Mouse (Mus musculus) lung, postnatal 0 days (tissue): ENCODE data around the gene Fst. TPM values are rescaled to one million over a fixed set of nuclear protein-coding genes. Genes with fewer than 3 reads are reported as not detected.

Experiments used
- ATAC-seq: fragments of 200-750 bp; cut with Nextera tagmentation; 2 replicates; pipeline ENCODE4 v1.8.0; 2017; ENCODE audit warnings: moderate library complexity
- DNase-seq: peaks from one replicate; pipeline ENCODE4 v3.0.0-alpha.2; 2016; ENCODE audit warnings: low spot score
- H3K27ac ChIP-seq: fragments of 300-500 bp; sonication (generic); 2 replicates; pipeline ENCODE4 v1.5.1; 2014; ENCODE audit warnings: antibody characterized with exemption, mild to moderate bottlenecking, low read length, mixed read lengths
- H3K27me3 ChIP-seq: fragments of 300-500 bp; sonication (generic); replicated peaks from 2 replicates; pipeline ENCODE4 v1.6.1; 2014; ENCODE audit warnings: low read length, mixed read lengths; ENCODE audit not compliant: insufficient read depth
- H3K36me3 ChIP-seq: fragments of 300-500 bp; sonication (generic); 2 replicates; pipeline ENCODE4 v1.6.1; 2014; ENCODE audit warnings: low read length, mixed read lengths; ENCODE audit not compliant: insufficient read depth
- H3K4me1 ChIP-seq: fragments of 300-500 bp; sonication (generic); 2 replicates; pipeline ENCODE4 v1.6.1; 2014; ENCODE audit warnings: antibody characterized with exemption, low read depth, low read length, mixed read lengths; ENCODE audit not compliant: insufficient read depth
- H3K4me2 ChIP-seq: fragments of 300-500 bp; sonication (generic); replicated peaks from 2 replicates; pipeline ENCODE4 v1.6.1; 2014; ENCODE audit warnings: low read depth, mild to moderate bottlenecking, low read length, moderate library complexity, mixed read lengths
- H3K4me3 ChIP-seq: fragments of 300-500 bp; sonication (generic); 2 replicates; pipeline ENCODE4 v1.5.1; 2014; ENCODE audit warnings: low read depth, low read length
- H3K9ac ChIP-seq: fragments of 300-500 bp; sonication (generic); replicated peaks from 2 replicates; pipeline ENCODE4 v1.6.1; 2014; ENCODE audit warnings: low read depth, mild to moderate bottlenecking
- H3K9me3 ChIP-seq: fragments of 300-500 bp; sonication (generic); 2 replicates; pipeline ENCODE4 v1.6.1; 2016; ENCODE audit warnings: low read length, mixed read lengths
- CTCF ChIP-seq: IDR thresholded peaks from 2 replicates; pipeline ENCODE4 v1.5.1; 2016; ENCODE audit warnings: antibody characterized with exemption, mild to moderate bottlenecking
- EP300 ChIP-seq: IDR thresholded peaks from 2 replicates; pipeline ENCODE4 v1.6.1; 2016; ENCODE audit warnings: antibody characterized with exemption, mild to moderate bottlenecking, control low read depth
- WGBS: fragments of 180-500 bp; shearing (Covaris S2); extraction: QIAGEN DNeasy Blood & Tissue Kit; methylation state at CpG from one replicate; pipeline ENCODE4 v1.1.7; 2014; 5-methylcytosine and 5-hydroxymethylcytosine counted together
- polyA plus RNA-seq: library from polyadenylated mRNA; unstranded; fragments of >200 nt; fragmentation: Nextera tagmentation; extraction: Ambion mirVana; gene quantifications from 2 replicates; pipeline ENCODE4 v1.2.1, GENCODE M21; 2015

Fst gene
- polyA plus RNA-seq, 1 experiment from 2014 or later = 4.5 TPM

- 94% methylated on average over 5 of the region's 5 CpGs for WGBS
Measured at GRCm38 (mm10) chr13:114425230-114425629, 33.5 kb downstream of the Fst start.

GRCm38 (mm10) chr13:114420235-114420634 lies 38.5 kb downstream of the Fst start:
- Histone ChIP-seq H3K4me3 (no peak overlapping the region), H3K9ac (no peak overlapping the region), H3K36me3 (no peaks in the 10 kb centered on the region), H3K27me3 (no peaks in the 10 kb centered on the region), H3K27ac (no peak overlapping the region), H3K4me1 (no peaks in the 10 kb centered on the region), H3K4me2 (no peak overlapping the region), H3K9me3 (no peaks in the 10 kb centered on the region)
- no peak for ATAC-seq
- WGBS = 63% methylated on average over 8 of the region's 8 CpGs
- TF ChIP-seq EP300 (no peak), CTCF (no peak)
- DNase-seq = no peak

More at GRCm38 (mm10) chr13:114425230-114425629, 33.5 kb downstream of the Fst start:
- no peak for DNase-seq
- no peak for ATAC-seq
- TF ChIP-seq EP300 = no peak
- TF ChIP-seq CTCF = no peak
- Histone ChIP-seq H3K4me1 (no peaks in the 10 kb centered on the region), H3K9ac (no peak overlapping the region), H3K27ac (no peak overlapping the region), H3K9me3 (no peaks in the 10 kb centered on the region), H3K27me3 (no peaks in the 10 kb centered on the region), H3K4me2 (no peak overlapping the region), H3K4me3 (no peak overlapping the region), H3K36me3 (no peaks in the 10 kb centered on the region)

- Histone ChIP-seq H3K27me3 (no peaks in the 10 kb centered on the region), H3K27ac (no peak overlapping the region), H3K9me3 (no peaks in the 10 kb centered on the region), H3K36me3 (no peaks in the 10 kb centered on the region), H3K4me1 (no peaks in the 10 kb centered on the region), H3K4me3 (no peak overlapping the region), H3K9ac (no peak overlapping the region), H3K4me2 (no peak overlapping the region)
- no peak for ATAC-seq
- DNase-seq = no peak
- TF ChIP-seq EP300 = no peak
- WGBS = 55% methylated on average over 3 of the region's 3 CpGs
Measured at GRCm38 (mm10) chr13:114419364-114419763, 39.4 kb downstream of the Fst start.

GRCm38 (mm10) chr13:114412326-114412725 lies 46.4 kb downstream of the Fst start:
- Histone ChIP-seq H3K27ac (no peak overlapping the region), H3K4me3 (no peak overlapping the region), H3K27me3 (no peaks in the 10 kb centered on the region), H3K4me1 (no peaks in the 10 kb centered on the region), H3K36me3 (no peaks in the 10 kb centered on the region), H3K9me3 (no peaks in the 10 kb centered on the region), H3K4me2 (no peak overlapping the region), H3K9ac (no peak overlapping the region)
- peak; percentile 6 for DNase-seq
- TF ChIP-seq EP300 (no peak), CTCF (no peak)
- ATAC-seq = no peak

GRCm38 (mm10) chr13:114406866-114407265 lies 51.9 kb downstream of the Fst start:
- H3K27me3 ChIP-seq = no peaks in the 10 kb centered on the region
- no peak for TF ChIP-seq EP300
- no peak for TF ChIP-seq CTCF
- H3K4me2 ChIP-seq = no peak overlapping the region
- no peaks in the 10 kb centered on the region for H3K36me3 ChIP-seq
- 27% methylated on average over 5 of the region's 5 CpGs for WGBS
- no peak for DNase-seq
- H3K9ac ChIP-seq = no peak overlapping the region
- no peak for ATAC-seq
- H3K27ac ChIP-seq = no peak overlapping the region
- H3K4me1 ChIP-seq = no peaks in the 10 kb centered on the region
- H3K9me3 ChIP-seq = no peaks in the 10 kb centered on the region
- H3K4me3 ChIP-seq = no peak overlapping the region

- ATAC-seq = no peak
- DNase-seq = no peak
- Histone ChIP-seq H3K27me3 (no peaks in the 10 kb centered on the region), H3K4me3 (no peak overlapping the region), H3K36me3 (no peaks in the 10 kb centered on the region), H3K27ac (no peak overlapping the region), H3K4me2 (no peak overlapping the region), H3K9ac (no peak overlapping the region), H3K4me1 (no peaks in the 10 kb centered on the region), H3K9me3 (no peaks in the 10 kb centered on the region)
- TF ChIP-seq CTCF = no peak
- TF ChIP-seq EP300 = no peak
- WGBS = 25% methylated on average over 5 of the region's 5 CpGs
Measured at GRCm38 (mm10) chr13:114406424-114406823, 52.3 kb downstream of the Fst start.

GRCm38 (mm10) chr13:114405100-114405715 lies 53.5 kb downstream of the Fst start:
- ATAC-seq = no peak
- H3K9me3 ChIP-seq = no peaks in the 10 kb centered on the region
- H3K4me1 ChIP-seq = no peaks in the 10 kb centered on the region
- no peak for TF ChIP-seq EP300
- no peak for TF ChIP-seq CTCF
- H3K4me2 ChIP-seq = no peak overlapping the region
- H3K9ac ChIP-seq = no peak overlapping the region
- WGBS = 81% methylated on average over 9 of the region's 9 CpGs
- no peaks in the 10 kb centered on the region for H3K27me3 ChIP-seq
- no peaks in the 10 kb centered on the region for H3K36me3 ChIP-seq
- no peak overlapping the region for H3K27ac ChIP-seq
- no peak overlapping the region for H3K4me3 ChIP-seq
- DNase-seq = no peak

Other genes starting within 250 kb of the Fst start
- gene Ndufs4, start 70.7 kb downstream of the Fst start, polyA plus RNA-seq = 190 and 198 TPM in 2 replicates